Mouse (Mus musculus): ENCODE measurements around the gene Slc1a6. TPM values are rescaled to one million over a fixed set of nuclear protein-coding genes. Genes with fewer than 3 reads are reported as not detected.
A peak's percentile ranks its signal among the peaks of the same experiment; 100 is the strongest.

Slc1a6 gene
- polyA plus RNA-seq (2016; fragmentation: Nextera tagmentation; extraction: Ambion mirVana), result 0.61 and 0.78 TPM in 2 replicates

DNA sequence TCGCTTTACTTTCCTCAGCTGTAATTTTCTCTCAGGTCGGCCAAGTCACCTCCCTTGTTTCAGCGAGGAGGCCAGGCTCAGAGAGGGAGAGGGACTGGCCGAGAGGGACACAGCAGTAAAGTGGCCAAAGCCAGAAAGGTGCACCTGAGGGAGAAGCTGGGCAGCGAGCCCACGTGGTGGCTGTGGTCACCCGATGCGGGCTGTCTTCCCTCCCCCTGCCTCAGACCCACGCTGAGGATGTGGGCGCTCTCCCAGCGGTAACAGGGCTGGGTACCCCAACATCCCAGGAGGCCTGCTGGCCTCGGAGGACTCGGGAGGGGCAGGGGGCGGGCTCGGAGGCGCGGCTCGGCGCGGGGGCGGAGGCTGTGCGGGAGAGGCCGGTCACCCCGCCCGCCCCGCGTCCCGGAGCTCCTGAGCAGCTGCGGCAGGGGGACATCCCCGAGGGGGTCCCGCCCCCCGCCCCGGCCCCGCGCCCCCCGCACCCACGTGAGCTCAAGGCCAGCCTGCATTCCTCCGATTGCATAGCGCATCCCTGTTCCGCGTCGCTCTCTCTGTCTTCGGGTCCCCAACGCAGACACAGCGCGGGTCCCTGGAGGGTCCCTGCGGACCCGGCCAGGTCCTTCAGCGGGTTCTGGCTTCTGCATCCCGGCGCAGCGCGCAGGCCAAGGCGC, at the start of gene Slc1a6:
Gene Slc1a6 (plus strand): TSS at position 516 of the 671 bp plus-strand sequence.
- ATAC-seq, result no peak
- Histone ChIP-seq H3K27me3 (replicated peaks) (peaks cover 25% of the 10 kb centered on the region), H3K4me2 (peak within 1 kb of the TSS; percentile 70), H3K4me1 (no peaks in the 10 kb centered on the region), H3K27ac (no peak within 1 kb of the TSS), H3K9me3 (replicated peaks) (no peaks in the 10 kb centered on the region), H3K9ac (no peak within 1 kb of the TSS), H3K4me3 (peak within 1 kb of the TSS; percentile 48), H3K36me3 (no peaks in the 10 kb centered on the region)
- 3% methylated on average over 47 of the region's 54 CpGs for WGBS (ENCODE audit: insufficient replicate concordance)

DNA sequence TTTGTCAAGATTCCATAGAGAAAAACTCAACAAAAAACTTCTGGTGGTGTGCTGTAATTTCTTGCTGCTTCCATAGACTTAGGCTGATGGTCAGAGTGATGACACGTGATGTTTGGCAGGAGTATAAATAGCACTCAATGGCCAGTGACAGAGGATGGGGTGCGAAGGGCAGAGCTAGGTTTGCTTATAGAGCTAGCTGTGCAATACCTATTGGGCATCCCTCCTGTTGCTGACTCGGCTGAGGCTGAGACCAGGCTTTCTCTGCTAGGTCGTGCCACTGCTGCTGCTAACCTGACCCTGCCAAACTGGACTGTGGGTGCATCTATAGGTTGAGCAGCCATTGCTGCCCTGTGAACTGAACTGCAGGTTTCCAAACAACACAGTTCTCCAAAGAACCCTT, 40.5 kb upstream of the Slc1a6 start:
- no peak for ATAC-seq
- no peaks in the 10 kb centered on the region for H3K4me1 ChIP-seq
- 53% methylated on average over 4 of the region's 4 CpGs for WGBS (ENCODE audit: insufficient replicate concordance)

DNA sequence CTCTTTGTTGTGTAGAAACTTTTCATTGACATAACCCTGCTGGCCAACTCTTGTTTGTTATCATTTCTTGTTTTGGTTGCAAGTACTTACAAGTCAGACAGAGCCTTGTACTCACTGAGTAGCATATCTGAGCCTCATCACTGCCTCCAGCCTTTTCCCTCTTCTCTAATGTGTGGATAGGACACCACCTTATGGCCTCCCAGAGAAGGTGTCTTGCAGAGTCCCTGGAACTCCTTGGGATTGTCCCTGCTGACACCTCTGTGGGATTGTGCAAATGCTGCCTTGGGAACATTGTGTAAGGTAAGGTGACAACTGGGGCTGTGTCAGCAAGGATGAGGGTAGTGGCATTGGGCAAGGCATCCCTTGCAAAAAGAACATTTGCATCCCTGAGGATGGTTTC, 36.6 kb upstream of the Slc1a6 start:
- no peak for ATAC-seq
- H3K36me3 ChIP-seq, result no peaks in the 10 kb centered on the region
- no peak overlapping the region for H3K9ac ChIP-seq

More for the DNA sequence above, 40.5 kb upstream of the Slc1a6 start:
- Histone ChIP-seq H3K9ac (no peak overlapping the region), H3K4me3 (no peak overlapping the region), H3K9me3 (replicated peaks) (no peaks in the 10 kb centered on the region), H3K36me3 (no peaks in the 10 kb centered on the region), H3K27me3 (replicated peaks) (no peaks in the 10 kb centered on the region), H3K27ac (no peak overlapping the region), H3K4me2 (no peak overlapping the region)

DNA sequence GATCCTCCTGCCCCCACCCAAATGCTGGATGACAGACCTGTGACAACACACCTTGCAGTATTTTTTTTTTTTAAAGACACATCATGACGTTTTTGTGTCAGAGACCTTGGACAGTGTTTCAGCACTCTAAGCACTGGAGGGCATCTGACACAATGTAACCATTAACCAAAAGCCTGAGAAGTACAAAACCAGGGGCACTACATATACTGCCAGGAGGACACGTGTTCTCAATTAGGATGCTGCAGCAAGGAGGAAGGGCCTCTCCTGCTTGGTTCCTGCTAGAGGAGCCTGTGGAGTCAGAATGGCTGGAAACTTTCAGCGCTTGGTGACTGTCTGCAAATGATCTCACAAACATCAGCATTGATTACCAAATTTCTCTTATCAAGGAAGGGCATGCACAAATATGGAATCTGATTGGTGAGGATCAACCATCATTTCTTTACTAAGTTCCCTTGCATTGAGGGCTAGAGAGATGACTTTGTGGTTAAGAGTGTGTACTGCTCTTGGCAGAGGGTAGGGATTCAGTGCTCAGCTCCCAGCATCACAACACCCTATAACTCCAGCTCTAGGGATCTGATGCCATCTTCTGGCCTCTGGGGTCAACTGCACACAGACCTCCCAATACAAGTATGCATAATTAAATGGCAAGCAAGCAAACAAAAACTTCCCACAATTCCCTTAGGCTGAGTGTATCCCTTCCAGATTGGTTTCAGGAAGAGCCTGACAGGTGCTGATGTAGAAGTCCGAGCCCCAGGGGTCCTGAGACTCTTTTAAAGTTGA, 34.7 kb upstream of the Slc1a6 start:
- Histone ChIP-seq H3K4me3 (no peak overlapping the region), H3K4me2 (no peak overlapping the region), H3K27me3 (replicated peaks) (peaks cover 16% of the 10 kb centered on the region; the same call in 1 of the 2 replicates), H3K27ac (no peak overlapping the region), H3K36me3 (no peaks in the 10 kb centered on the region), H3K9ac (no peak overlapping the region), H3K4me1 (0 out of 2 replicates have a peak, but pooled peaks cover 4% of the 10 kb centered on the region), H3K9me3 (replicated peaks) (no peaks in the 10 kb centered on the region)
- WGBS (ENCODE audit: insufficient replicate concordance), result 36% methylated on average over 4 of the region's 4 CpGs
- no peak for ATAC-seq

More for the DNA sequence above, 36.6 kb upstream of the Slc1a6 start:
- Histone ChIP-seq H3K9me3 (replicated peaks) (no peaks in the 10 kb centered on the region), H3K27ac (no peak overlapping the region), H3K4me2 (no peak overlapping the region), H3K4me3 (no peak overlapping the region), H3K4me1 (0 out of 2 replicates have a peak, but pooled peaks cover 4% of the 10 kb centered on the region), H3K27me3 (replicated peaks) (peaks cover 16% of the 10 kb centered on the region; the same call in 1 of the 2 replicates)

DNA sequence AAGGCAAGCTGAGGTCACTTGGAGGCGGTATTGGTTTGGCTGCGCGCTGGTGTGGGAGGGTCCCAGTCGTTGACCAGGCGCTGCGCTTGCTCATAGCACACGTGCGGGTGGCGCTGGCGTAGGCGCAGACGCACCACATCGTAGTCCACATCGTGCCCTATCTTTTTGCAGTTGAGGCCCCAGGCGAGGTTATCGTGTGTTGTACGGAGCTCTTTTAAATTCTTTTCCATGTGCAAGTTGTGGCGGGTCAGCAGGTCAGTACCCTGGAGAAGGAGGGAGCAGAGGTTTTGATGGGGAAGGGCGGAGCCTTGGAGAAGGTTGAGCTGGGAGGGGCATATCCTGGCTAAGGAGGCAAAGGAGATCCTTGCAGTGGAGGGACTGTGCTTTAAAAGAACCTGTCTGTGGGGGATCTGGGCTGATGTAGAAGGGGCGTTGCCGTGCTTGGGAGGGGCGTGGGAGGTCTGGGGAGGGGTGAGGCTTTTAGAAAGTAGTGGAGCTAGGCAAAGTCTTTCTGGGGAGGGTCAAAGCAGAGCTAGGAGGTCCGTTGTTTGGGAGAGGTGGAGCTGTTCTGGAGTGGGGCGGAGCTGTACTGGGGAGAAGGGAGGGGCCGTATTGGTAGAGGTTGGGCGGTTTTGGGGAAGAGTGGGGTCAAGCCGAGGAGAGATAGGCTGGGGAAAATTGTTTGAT, 33.1 kb upstream of the Slc1a6 start:
- 4% methylated on average over 27 of the region's 27 CpGs for WGBS (ENCODE audit: insufficient replicate concordance)
- ATAC-seq, result no peak

DNA sequence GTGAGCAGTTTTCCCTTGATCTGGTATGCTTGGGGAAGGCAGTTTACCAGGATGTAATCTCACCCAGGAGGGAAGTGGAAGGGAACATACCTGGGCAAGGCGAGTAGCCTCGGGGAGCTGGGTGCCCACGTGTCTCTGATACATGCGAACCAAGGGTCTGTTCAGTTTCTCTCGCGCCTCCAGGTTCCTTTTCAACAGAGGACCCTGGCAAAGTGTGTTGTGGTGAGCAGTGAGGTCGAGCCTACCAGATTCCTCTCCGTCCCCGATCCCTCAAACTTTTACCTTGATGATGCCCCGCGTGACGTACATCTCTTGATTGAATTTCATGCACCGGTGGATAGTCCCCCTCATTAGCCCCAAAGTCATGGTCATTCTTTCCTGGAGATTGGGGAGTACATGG, 32.1 kb upstream of the Slc1a6 start:
- 59% methylated on average over 13 of the region's 13 CpGs for WGBS (ENCODE audit: insufficient replicate concordance)
- no peak overlapping the region for H3K4me2 ChIP-seq
- H3K27me3 ChIP-seq (replicated peaks), result peaks cover 34% of the 10 kb centered on the region
- H3K4me3 ChIP-seq, result no peak overlapping the region
- H3K9ac ChIP-seq, result no peak overlapping the region
- no peak for ATAC-seq
- H3K36me3 ChIP-seq, result no peaks in the 10 kb centered on the region
- 0 out of 2 replicates have a peak, but pooled peaks cover 4% of the 10 kb centered on the region for H3K4me1 ChIP-seq
- H3K9me3 ChIP-seq (replicated peaks), result no peaks in the 10 kb centered on the region
- H3K27ac ChIP-seq, result no peak overlapping the region

More for the DNA sequence above, 33.1 kb upstream of the Slc1a6 start:
- no peak overlapping the region for H3K9ac ChIP-seq
- 0 out of 2 replicates have a peak, but pooled peaks cover 4% of the 10 kb centered on the region for H3K4me1 ChIP-seq
- H3K4me2 ChIP-seq, result peak overlapping the region; percentile 50
- H3K4me3 ChIP-seq, result no peak overlapping the region; the same call in 1 of the 2 replicates
- no peaks in the 10 kb centered on the region for H3K9me3 ChIP-seq (replicated peaks)
- H3K27ac ChIP-seq, result no peak overlapping the region
- no peaks in the 10 kb centered on the region for H3K36me3 ChIP-seq
- H3K27me3 ChIP-seq (replicated peaks), result peaks cover 24% of the 10 kb centered on the region

DNA sequence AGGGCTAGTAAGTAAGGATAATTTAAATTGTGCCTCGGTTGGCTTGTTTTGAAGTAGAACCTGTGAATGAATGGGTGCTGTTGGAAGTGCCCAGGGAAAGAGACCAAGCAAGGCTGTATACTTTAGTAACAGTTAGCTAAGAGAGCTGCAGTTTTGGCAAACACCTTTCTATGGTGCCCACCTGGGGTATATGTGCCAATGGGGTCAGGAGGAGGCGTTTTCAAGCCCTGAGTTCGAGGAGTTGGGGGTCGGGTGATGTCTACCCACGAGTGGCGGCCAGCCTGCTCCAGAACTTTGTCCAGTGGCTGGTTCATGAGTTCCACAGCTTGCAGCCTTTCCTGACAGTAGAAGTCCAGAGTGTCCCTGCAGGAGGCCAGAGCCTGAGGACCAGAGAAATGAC, 31.4 kb upstream of the Slc1a6 start:
- 63% methylated on average over 6 of the region's 6 CpGs for WGBS (ENCODE audit: insufficient replicate concordance)
- Histone ChIP-seq H3K27me3 (replicated peaks) (peaks cover 41% of the 10 kb centered on the region), H3K9ac (no peak overlapping the region), H3K4me2 (no peak overlapping the region), H3K9me3 (replicated peaks) (no peaks in the 10 kb centered on the region), H3K4me1 (0 out of 2 replicates have a peak, but pooled peaks cover 4% of the 10 kb centered on the region), H3K36me3 (no peaks in the 10 kb centered on the region), H3K4me3 (no peak overlapping the region), H3K27ac (no peak overlapping the region)
- ATAC-seq, result no peak

DNA sequence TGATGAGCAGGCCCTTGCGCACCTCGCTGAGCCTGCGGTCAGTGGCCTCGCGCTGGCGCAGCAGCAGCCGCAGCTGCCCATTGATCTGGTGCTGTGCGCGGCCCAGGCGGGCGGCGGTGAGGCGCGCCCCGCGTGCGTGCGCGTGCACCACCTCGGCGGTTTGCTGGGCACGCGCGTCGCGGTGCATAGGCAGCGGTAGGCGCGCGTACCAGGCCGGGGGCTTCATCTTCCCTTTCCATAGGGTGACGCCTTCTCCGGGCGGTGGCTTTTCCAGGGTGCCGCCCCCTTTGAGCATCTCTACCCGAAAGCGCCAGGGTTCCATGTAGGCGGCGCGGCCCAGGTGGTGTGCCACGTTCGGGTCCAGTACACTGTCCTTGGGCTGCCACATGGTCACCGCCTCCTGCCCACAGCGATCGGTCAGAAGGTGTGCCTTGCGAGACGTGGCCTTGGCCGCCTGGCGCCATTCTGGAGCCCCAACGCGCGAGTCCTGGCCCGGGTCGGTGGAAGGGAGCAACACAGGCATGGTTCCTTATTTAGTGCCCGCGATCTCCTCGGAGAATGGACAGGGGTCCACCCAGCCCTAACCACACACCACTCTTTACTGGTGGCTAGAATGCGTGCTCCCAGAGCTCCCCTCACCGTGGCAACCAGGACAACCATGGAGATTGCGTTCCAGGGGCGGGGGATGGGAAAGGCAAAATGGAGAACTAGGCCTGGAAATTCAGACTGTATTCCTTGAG, 27.7 kb upstream of the Slc1a6 start, which contains the start of gene Ccdc105:
Gene Ccdc105 (minus strand): TSS at position 614 of the 740 bp plus-strand sequence.
- Histone ChIP-seq H3K36me3 (no peaks in the 10 kb centered on the region), H3K27ac (no peak within 1 kb of the TSS), H3K4me1 (no peaks in the 10 kb centered on the region), H3K27me3 (replicated peaks) (peaks cover 36% of the 10 kb centered on the region), H3K9me3 (replicated peaks) (no peaks in the 10 kb centered on the region), H3K4me2 (peak within 1 kb of the TSS; percentile 60), H3K4me3 (peak within 1 kb of the TSS; percentile 38), H3K9ac (no peak within 1 kb of the TSS)
- ATAC-seq, result peak; percentile 58
- WGBS (ENCODE audit: insufficient replicate concordance), result 3% methylated on average over 61 of the region's 61 CpGs

DNA sequence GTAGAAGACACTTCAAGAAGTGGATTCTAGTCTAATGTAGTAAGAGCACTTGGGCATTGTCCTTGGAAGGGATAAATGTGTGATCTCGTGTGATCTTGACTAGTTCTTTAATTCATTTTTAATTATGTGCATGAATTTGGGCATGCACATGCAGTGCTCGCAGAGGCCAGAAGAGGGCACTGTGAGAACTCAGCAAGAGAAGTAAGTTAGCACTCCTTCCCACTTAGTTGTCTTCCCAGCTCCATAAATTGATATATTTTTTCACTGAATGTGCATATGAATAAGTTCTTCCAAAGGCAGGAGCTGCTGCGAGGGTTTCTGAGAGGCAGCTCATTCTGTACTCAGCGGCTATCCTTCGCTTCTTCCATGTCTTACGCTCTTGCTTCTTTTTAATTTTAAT, 24.3 kb upstream of the Slc1a6 start:
- no peaks in the 10 kb centered on the region for H3K4me1 ChIP-seq
- H3K9ac ChIP-seq, result no peak overlapping the region
- ATAC-seq, result no peak
- WGBS (ENCODE audit: insufficient replicate concordance), result 39% methylated on average over 6 of the region's 6 CpGs
- H3K9me3 ChIP-seq (replicated peaks), result no peaks in the 10 kb centered on the region
- no peak overlapping the region for H3K27ac ChIP-seq
- H3K4me3 ChIP-seq, result no peak overlapping the region
- no peaks in the 10 kb centered on the region for H3K36me3 ChIP-seq
- peaks cover 30% of the 10 kb centered on the region for H3K27me3 ChIP-seq (replicated peaks)
- no peak overlapping the region for H3K4me2 ChIP-seq

DNA sequence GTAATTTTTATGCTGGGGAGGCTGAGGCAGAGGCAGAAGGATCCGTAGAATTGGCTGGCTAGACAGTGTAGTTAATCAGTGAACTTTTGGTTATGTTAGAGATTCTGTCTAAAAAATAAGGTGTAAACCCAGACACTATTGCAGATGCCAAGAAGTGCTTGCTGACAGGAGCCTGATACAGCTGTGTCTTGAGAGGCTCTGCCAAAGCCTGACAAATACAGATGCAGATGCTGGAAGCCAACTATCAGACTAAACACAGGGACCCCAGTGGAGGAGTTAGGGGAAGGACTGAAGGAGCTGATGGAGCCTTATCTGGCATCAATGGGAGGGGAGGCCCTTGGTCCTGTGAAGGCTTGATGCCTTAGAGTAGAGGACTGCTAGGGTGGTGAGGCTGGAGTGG, 14.7 kb upstream of the Slc1a6 start:
- H3K9me3 ChIP-seq (replicated peaks), result no peaks in the 10 kb centered on the region
- H3K36me3 ChIP-seq, result no peaks in the 10 kb centered on the region
- H3K9ac ChIP-seq, result no peak overlapping the region
- no peak overlapping the region for H3K4me3 ChIP-seq
- no peaks in the 10 kb centered on the region for H3K4me1 ChIP-seq
- WGBS (ENCODE audit: insufficient replicate concordance), result 48% methylated on average over 1 of the region's 1 CpGs
- H3K27ac ChIP-seq, result no peak overlapping the region
- no peak overlapping the region for H3K4me2 ChIP-seq
- H3K27me3 ChIP-seq (replicated peaks), result no peaks in the 10 kb centered on the region
- ATAC-seq, result no peak

DNA sequence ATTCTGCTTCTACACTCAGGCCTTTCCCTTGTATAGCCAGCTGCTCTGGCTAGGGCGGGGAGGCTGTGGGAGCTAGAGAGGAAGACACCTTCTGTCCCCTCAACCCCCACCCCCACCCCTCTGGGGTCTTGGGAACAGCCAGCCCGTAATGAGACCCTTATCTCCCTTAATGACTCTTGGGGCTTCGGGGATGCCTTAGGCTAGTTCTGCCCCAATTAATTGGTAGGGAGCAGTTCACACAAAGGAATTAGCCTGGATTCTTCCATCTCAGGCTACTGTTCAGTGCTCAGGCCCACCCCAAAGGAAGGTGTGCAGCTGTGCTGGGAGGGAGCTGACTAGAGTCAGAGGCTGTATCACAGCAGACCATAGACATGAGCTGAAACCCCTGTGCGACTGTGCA, 4.5 kb upstream of the Slc1a6 start:
- ATAC-seq, result no peak
- WGBS (ENCODE audit: insufficient replicate concordance), result 47% methylated on average over 4 of the region's 4 CpGs
- peaks cover 18% of the 10 kb centered on the region for H3K27me3 ChIP-seq (replicated peaks)
- H3K4me2 ChIP-seq, result no peak overlapping the region
- no peaks in the 10 kb centered on the region for H3K9me3 ChIP-seq (replicated peaks)
- no peak overlapping the region for H3K4me3 ChIP-seq
- no peaks in the 10 kb centered on the region for H3K36me3 ChIP-seq
- H3K27ac ChIP-seq, result no peak overlapping the region
- no peaks in the 10 kb centered on the region for H3K4me1 ChIP-seq
- H3K9ac ChIP-seq, result no peak overlapping the region
